Mouse (Mus musculus): ENCODE results near the gene Rab11a.

DNA sequence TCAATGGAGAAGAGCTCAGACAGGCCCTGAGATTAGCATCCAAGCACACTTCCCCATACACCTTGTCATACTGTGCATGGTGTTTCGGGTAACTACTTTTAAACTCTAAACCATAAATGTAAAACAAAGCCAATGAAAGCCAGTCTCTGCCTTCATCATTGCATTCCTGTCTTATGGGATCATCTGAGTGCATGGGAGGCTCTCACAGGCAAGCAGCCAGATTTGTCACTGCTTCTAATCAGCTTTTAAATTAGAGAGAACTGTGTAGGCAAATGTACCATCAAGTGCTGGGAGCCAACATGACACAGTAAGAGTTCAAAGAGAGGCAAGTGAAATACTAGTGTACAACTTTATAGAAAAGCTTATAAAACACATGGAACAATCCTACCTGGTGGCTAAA lies 35.9 kb downstream of the Rab11a start:
- TF ChIP-seq CTCF (conservative IDR thresholded peaks at IDR 0.05; ENCODE audit: insufficient read depth, insufficient read length, low read depth, low read length) (no peak), POLR2A (IDR thresholded peaks at IDR 0.05; ENCODE audit: low read depth, low read length) (no peak)
